Mouse (Mus musculus) testis, adult 2 months (tissue): ENCODE measurements around the gene Ubr4.

Experiments
- CTCF ChIP-seq: fragments of 200-500 bp; IDR thresholded peaks from 2 replicates; pipeline ENCODE4 v1.5.1; 2012; ENCODE audit warnings: low read depth, mild to moderate bottlenecking, inconsistent platforms, low read length, moderate library complexity; ENCODE audit not compliant: control insufficient read depth, insufficient read depth, insufficient replicate concordance
- POLR2A ChIP-seq: fragments of 200-500 bp; IDR thresholded peaks from 2 replicates; pipeline ENCODE4 v1.6.1; 2012; ENCODE audit warnings: low read depth, mild to moderate bottlenecking, inconsistent platforms, low read length, moderate library complexity; ENCODE audit not compliant: control insufficient read depth

- no peak for TF ChIP-seq CTCF
- no peak for TF ChIP-seq POLR2A
Measured at GRCm38 (mm10) chr4:139360761-139361548, 8.5 kb downstream of the Ubr4 start.
